Comparison of ENCODE assay signal across 8 mouse cellular contexts in genomic region chr2:11552966-11553451, GRCm38 (mm10). TPM values are rescaled to one million over a fixed set of nuclear protein-coding genes. Genes with fewer than 3 reads are reported as not detected.
DNase-seq lines count a peak whose midpoint lies in the region; ATAC-seq and TF ChIP-seq lines count a peak whose summit lies in the region.

No protein-coding gene starts in this region.

- DNase-seq in gastrocnemius, adult 2 months, result peak; percentile 46
- no peak for DNase-seq in gastrocnemius, adult 18-20 months (ENCODE audit: low spot score)
- DNase-seq in MN1 (ENCODE audit: low spot score), result peak; percentile 41
- peak; percentile 34 for DNase-seq in embryo, embryonic 11 days
- DNase-seq in heart, postnatal 36 days, result peak; percentile 32 to 41
- peak; percentile 46 for DNase-seq in limb, embryonic 10.5 days (ENCODE audit: low spot score)
- peak; percentile 30 for DNase-seq in midbrain, embryonic 14.5 days
- no peak for DNase-seq in urinary bladder, postnatal 4 days (ENCODE audit: low spot score in 2 of 2)

- H3K27ac ChIP-seq in gastrocnemius, adult 2 months, result peak overlapping the region; percentile 77
- H3K27ac ChIP-seq in limb, embryonic 10.5 days, result peak overlapping the region; percentile 69; the same call in 1 of the 2 replicates
- H3K27ac ChIP-seq in midbrain, embryonic 14.5 days (replicated peaks; ENCODE audit: low read depth, low read length), result no peak overlapping the region

- peak overlapping the region; percentile 99 for H3K4me2 ChIP-seq in midbrain, embryonic 14.5 days (ENCODE audit: low read length)

- no peak for TF ChIP-seq CTCF in gastrocnemius, adult 2 months (IDR thresholded peaks at IDR 0.05)

- H3K27me3 ChIP-seq in limb, embryonic 10.5 days (ENCODE audit: low read depth, poor library complexity, severe bottlenecking), result peaks cover 57% of the 10 kb centered on the region
- H3K27me3 ChIP-seq in midbrain, embryonic 14.5 days (ENCODE audit: control insufficient read depth, insufficient read depth, low read length), result peaks cover 14% of the 10 kb centered on the region; the same call in 1 of the 2 replicates

- ATAC-seq in midbrain, embryonic 14.5 days (ENCODE audit: low FRiP score, low TSS enrichment), result peak; percentile 13; the same call in 1 of the 2 replicates

- whole genome bisulfite sequencing in limb, embryonic 10.5 days, result 2% methylated on average over 15 of the region's 15 CpGs
- WGBS in midbrain, embryonic 14.5 days, result 3% methylated on average over 15 of the region's 15 CpGs

- H3K4me3 ChIP-seq in gastrocnemius, adult 2 months, result peak overlapping the region; percentile 80
- H3K4me3 ChIP-seq in limb, embryonic 10.5 days, result peak overlapping the region; percentile 61
- peak overlapping the region; percentile 60 for H3K4me3 ChIP-seq in midbrain, embryonic 14.5 days (replicated peaks; ENCODE audit: low read depth, low read length)

- intact Hi-C loops in gastrocnemius, adult 2 months (cut with DNase I), result no loop called here
- intact Hi-C loops in heart, postnatal 36 days (cut with DNase I), result no loop called here

- peaks cover 21% of the 10 kb centered on the region for H3K4me1 ChIP-seq in limb, embryonic 10.5 days
- H3K4me1 ChIP-seq in midbrain, embryonic 14.5 days (ENCODE audit: control insufficient read depth, insufficient read depth, low read length), result peaks cover 10% of the 10 kb centered on the region

- H3K9me3 ChIP-seq in limb, embryonic 10.5 days (replicated peaks), result no peaks in the 10 kb centered on the region
- no peaks in the 10 kb centered on the region for H3K9me3 ChIP-seq in midbrain, embryonic 14.5 days (ENCODE audit: control insufficient read depth, low read length)

- peak overlapping the region; percentile 62 for H3K9ac ChIP-seq in midbrain, embryonic 14.5 days (replicated peaks; ENCODE audit: low read length)

- no peaks in the 10 kb centered on the region for H3K36me3 ChIP-seq in limb, embryonic 10.5 days
- no peaks in the 10 kb centered on the region for H3K36me3 ChIP-seq in midbrain, embryonic 14.5 days (ENCODE audit: control insufficient read depth, insufficient read depth, low read length)

RNA-seq across cellular contexts. Expression of gene Pfkfb3, which starts 0.9 kb away (rescaled TPM):
- total RNA-seq in gastrocnemius, adult 2 months (2021), result 100 to 1,000 TPM in 1 of 2 experiments, 10 to 100 TPM in 1; 84.9 to 302 TPM
- total RNA-seq in gastrocnemius, adult 18-20 months (2021), result 100 to 1,000 TPM; 140 to 400 TPM
- total RNA-seq in heart, postnatal 36 days (2021), result 10 to 100 TPM in 1 of 2 experiments, 1 to 10 TPM in 1; 8.1 to 10.9 TPM
- polyA plus RNA-seq in limb, embryonic 10.5 days (2016; fragmentation: Nextera tagmentation; extraction: Ambion mirVana), result 10.7 and 11.3 TPM in 2 replicates
- polyA plus RNA-seq in midbrain, embryonic 14.5 days (2014; fragmentation: Nextera tagmentation; extraction: Ambion mirVana), result 28.7 and 31.4 TPM in 2 replicates

RNA-seq across cellular contexts. Expression of gene Rbm17, which starts 50.9 kb away (rescaled TPM):
- 10 to 100 TPM; 54.2 to 56.2 TPM for total RNA-seq in gastrocnemius, adult 2 months (2021)
- 10 to 100 TPM; 54.7 to 55.5 TPM for total RNA-seq in gastrocnemius, adult 18-20 months (2021)
- 10 to 100 TPM; 53.0 to 60.7 TPM for total RNA-seq in heart, postnatal 36 days (2021)
- polyA plus RNA-seq in limb, embryonic 10.5 days (2016; fragmentation: Nextera tagmentation; extraction: Ambion mirVana), result 190 and 195 TPM in 2 replicates
- polyA plus RNA-seq in midbrain, embryonic 14.5 days (2014; fragmentation: Nextera tagmentation; extraction: Ambion mirVana), result 118 and 125 TPM in 2 replicates

Comparison
In these comparisons a context has a peak if more than half of its experiments do, and no peak if none do; other contexts are left out.
1. DNase-seq: peak in gastrocnemius, adult 2 months (single experiment), MN1 (single experiment), embryo, embryonic 11 days (single experiment), heart, postnatal 36 days (2 of 2), limb, embryonic 10.5 days (single experiment) and midbrain, embryonic 14.5 days (single experiment); none in gastrocnemius, adult 18-20 months (single experiment) and urinary bladder, postnatal 4 days (0 of 2).
2. RNA of gene Pfkfb3, which starts 0.9 kb away (total RNA-seq): 140 to 400 TPM in gastrocnemius, adult 18-20 months and 84.9 to 302 TPM in gastrocnemius, adult 2 months; 8.1 to 10.9 TPM in heart, postnatal 36 days; every median in the first group is over 4 times any median in the second.
3. Peak in every context shown above with its lines, with median percentiles within 50 percentile points of each other: H3K4me3 ChIP-seq.